Mouse (Mus musculus) limb, embryonic 10.5 days (tissue): ENCODE results near the gene Atp2a3. TPM values are rescaled to one million over a fixed set of nuclear protein-coding genes. Genes with fewer than 3 reads are reported as not detected.
A peak's percentile ranks its signal among the peaks of the same experiment; 100 is the strongest.

Experiments
- DNase-seq: peaks from one replicate; pipeline ENCODE4 v3.0.0-alpha.2; 2017; ENCODE audit warnings: low spot score
- H3K27ac ChIP-seq: fragments of 300-500 bp; sonication (generic); 2 replicates; pipeline ENCODE4 v1.5.1; 2016; ENCODE audit warnings: mild to moderate bottlenecking
- H3K27me3 ChIP-seq: fragments of 300-500 bp; sonication (generic); 2 replicates; pipeline ENCODE4 v1.6.1; 2016; ENCODE audit warnings: low read depth, mild to moderate bottlenecking; ENCODE audit not compliant: poor library complexity, severe bottlenecking
- H3K36me3 ChIP-seq: fragments of 300-500 bp; sonication (generic); 2 replicates; pipeline ENCODE4 v1.6.1; 2016; ENCODE audit warnings: mild to moderate bottlenecking, moderate library complexity
- H3K4me1 ChIP-seq: fragments of 300-500 bp; sonication (generic); 2 replicates; pipeline ENCODE4 v1.6.1; 2016
- H3K4me3 ChIP-seq: fragments of 300-500 bp; sonication (generic); 2 replicates; pipeline ENCODE4 v1.5.1; 2016; ENCODE audit warnings: mild to moderate bottlenecking, moderate library complexity
- H3K9me3 ChIP-seq: fragments of 300-500 bp; sonication (generic); replicated peaks from 2 replicates; pipeline ENCODE4 v1.6.1; 2016; ENCODE audit warnings: mild to moderate bottlenecking
- whole genome bisulfite sequencing: fragments of 180-500 bp; shearing (Covaris S2); methylation state at CpG from one replicate; pipeline ENCODE4 v1.1.7; 2016; 5-methylcytosine and 5-hydroxymethylcytosine counted together
- polyA plus RNA-seq: library from polyadenylated mRNA; unstranded; fragments of >200 nt; fragmentation: Nextera tagmentation; extraction: Ambion mirVana; gene quantifications from 2 replicates; pipeline ENCODE4 v1.2.1, GENCODE M21; 2016

Atp2a3 gene
- polyA plus RNA-seq, 1 experiment from 2014 or later: 1.0 TPM

DNA sequence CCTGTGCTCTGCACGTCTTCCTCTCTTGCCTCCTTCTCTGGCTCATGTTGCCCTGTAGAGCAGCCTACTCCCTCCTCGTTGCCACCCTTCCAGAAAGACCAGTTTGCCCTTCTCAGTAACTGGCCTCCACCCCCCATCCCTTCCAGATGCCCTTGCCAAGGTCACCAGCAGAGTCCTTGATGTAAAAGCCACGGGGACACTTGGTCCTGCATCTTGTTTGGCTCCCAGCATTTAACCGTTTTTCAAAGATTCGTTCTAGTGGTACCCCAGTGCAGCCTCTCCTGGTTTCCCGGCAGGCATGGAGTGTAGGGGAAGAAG lies 55.1 kb downstream of the Atp2a3 start:
- no peak overlapping the region for H3K27ac ChIP-seq
- no peaks in the 10 kb centered on the region for H3K9me3 ChIP-seq
- peaks cover 12% of the 10 kb centered on the region for H3K4me1 ChIP-seq
- H3K4me3 ChIP-seq: no peak overlapping the region
- WGBS: 77% methylated on average over 6 of the region's 6 CpGs
- DNase-seq: no peak
- H3K27me3 ChIP-seq: peaks cover 48% of the 10 kb centered on the region
- no peaks in the 10 kb centered on the region for H3K36me3 ChIP-seq

DNA sequence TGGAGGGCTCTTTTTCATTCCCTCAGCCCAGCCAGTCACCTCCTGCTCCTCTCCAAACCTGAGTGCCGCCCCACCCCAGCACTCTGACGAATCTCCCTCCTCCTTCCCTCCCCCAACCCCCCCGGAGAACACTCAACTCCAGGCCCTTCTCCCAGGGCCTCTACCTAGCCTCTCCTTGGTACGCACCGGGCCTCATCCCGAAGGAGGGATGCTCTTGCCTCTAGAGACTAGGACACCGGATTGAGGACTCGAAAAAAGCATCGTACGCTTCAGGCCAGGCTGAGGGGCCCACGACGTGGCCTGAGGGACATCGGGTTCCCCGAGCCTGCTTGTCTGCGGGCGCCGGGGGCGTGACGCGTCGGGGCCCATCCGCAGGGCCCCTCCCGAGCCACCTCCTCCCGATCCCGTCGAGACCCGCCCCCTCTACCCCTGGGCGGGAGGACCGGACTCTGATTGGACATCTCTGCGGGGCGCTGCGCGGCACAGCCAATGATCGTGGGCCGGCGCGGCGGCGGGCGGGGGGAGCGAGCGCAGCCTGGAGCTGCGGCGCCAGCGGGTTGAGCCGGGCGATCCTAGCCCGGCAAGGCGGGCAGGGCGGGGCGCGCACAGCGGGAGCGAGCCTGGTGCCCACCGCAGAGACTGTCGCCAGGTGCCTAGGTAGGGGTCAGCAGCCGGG lies 57.6 kb downstream of the Atp2a3 start, which contains the start of gene Camkk1:
TSS of gene Camkk1 (plus strand) at position 538 of the 676 bp plus-strand sequence.
- Histone ChIP-seq H3K4me3 (peak within 1 kb of the TSS; percentile 75), H3K4me1 (peaks cover 18% of the 10 kb centered on the region), H3K36me3 (no peaks in the 10 kb centered on the region), H3K27me3 (peaks cover 70% of the 10 kb centered on the region), H3K9me3 (no peaks in the 10 kb centered on the region), H3K27ac (peak within 1 kb of the TSS; percentile 72)
- under 1% methylated on average over 57 of the region's 57 CpGs for WGBS
- DNase-seq: peak; percentile 92

DNA sequence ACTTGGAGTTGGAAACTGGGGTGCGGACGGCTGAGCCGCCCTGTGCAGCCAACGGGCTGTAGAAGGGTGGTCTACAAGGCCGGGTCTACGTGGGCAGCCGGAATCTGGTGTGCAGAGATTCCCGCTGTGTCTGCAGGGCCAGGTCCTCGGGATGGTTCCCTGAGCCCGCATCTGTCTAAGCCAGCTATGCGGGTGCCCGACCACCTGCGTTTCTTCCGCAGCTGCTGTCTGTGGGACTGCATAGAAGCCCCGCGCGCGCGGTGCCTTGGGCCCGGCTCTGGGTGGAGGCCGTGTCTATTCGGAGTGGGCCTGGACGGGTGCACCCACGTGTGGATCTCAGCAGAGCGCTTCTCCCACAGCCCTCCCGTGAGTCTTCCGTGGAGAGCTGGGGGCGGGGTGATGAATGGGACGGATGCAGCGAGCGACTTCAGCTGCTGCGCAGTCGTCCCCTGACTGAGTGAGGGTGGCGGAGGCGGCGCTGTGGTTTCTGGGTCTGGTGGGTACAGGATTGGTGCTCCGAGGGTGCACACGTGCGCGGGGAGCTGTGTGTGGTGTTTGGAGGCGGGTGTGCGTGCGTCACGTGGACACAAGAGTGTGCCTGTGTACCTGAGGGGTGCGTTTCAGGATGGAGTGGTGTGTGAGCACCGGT lies 58.3 kb downstream of the Atp2a3 start:
- 2% methylated on average over 46 of the region's 46 CpGs for WGBS
- H3K4me1 ChIP-seq: peaks cover 23% of the 10 kb centered on the region
- no peak for DNase-seq
- peak overlapping the region; percentile 72 for H3K27ac ChIP-seq
- peaks cover 66% of the 10 kb centered on the region for H3K27me3 ChIP-seq
- no peaks in the 10 kb centered on the region for H3K36me3 ChIP-seq
- no peaks in the 10 kb centered on the region for H3K9me3 ChIP-seq
- peak overlapping the region; percentile 75 for H3K4me3 ChIP-seq

DNA sequence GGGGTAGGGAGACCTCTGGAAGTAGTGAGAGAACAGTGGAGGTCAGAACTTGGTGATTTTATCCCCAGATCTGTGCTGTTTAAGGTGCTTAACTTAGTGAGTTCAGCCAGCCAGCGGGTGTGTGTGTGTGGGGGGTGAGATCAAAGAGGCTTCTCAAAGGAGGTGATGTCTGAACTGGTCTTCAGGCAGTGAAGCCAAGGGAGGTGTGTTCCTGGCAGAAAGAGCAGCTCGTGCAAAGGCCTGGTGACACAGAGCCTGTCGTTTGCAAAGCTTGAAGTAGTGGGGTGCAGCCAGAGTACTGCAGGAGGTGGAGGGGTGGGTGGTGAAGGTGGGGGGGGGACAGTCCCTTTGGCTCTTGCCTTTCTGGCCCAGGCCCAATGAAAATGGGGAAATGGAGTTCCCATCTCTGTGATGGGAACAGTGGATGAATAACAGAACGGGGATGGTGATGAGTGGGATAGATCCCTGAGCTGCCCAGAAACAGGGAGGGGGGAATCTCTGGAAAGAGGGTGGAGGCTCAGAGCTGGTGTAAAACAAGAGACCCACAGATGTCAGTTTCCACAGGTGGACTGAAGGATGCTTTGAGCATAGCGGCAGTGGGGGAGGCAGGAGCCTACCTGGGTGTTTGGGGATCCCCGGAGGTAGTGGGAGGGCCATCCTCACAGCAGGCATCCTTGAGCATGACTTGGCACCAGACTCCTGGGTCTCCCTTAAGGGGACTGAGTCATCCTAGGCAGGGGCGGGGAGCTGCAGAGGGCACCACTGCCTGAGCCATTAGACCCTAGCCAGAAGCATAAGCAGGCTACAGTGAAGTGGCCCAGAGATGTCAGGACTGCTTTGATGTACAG lies 60.2 kb downstream of the Atp2a3 start:
- Histone ChIP-seq H3K4me3 (no peak overlapping the region), H3K27ac (no peak overlapping the region), H3K4me1 (peaks cover 30% of the 10 kb centered on the region), H3K27me3 (peaks cover 66% of the 10 kb centered on the region), H3K36me3 (no peaks in the 10 kb centered on the region), H3K9me3 (no peaks in the 10 kb centered on the region)
- WGBS: 52% methylated on average over 7 of the region's 7 CpGs
- no peak for DNase-seq

DNA sequence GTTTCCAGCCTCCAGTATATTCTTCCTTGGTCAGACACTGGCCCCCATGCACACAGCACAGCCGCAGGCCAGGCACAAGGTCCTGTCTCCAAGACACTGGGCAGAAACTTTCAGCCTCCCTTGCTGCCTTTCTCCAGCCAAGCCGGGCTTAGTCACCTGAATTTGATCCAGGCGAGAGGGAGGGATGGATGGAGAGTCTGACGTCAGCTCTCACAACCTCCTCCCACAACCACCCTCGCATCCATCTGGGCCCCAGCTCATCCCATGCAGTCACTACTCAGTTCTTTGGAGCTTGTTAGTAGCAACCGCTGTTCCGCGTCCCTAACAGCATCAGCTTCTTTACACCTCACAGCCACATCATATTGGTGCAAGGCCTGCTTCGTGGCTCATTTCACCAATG lies 62.1 kb downstream of the Atp2a3 start:
- no peak overlapping the region for H3K4me3 ChIP-seq
- H3K4me1 ChIP-seq: peaks cover 38% of the 10 kb centered on the region
- no peak for DNase-seq
- H3K9me3 ChIP-seq: no peaks in the 10 kb centered on the region
- H3K36me3 ChIP-seq: no peaks in the 10 kb centered on the region
- peaks cover 52% of the 10 kb centered on the region for H3K27me3 ChIP-seq
- no peak overlapping the region for H3K27ac ChIP-seq
- 47% methylated on average over 9 of the region's 9 CpGs for WGBS

DNA sequence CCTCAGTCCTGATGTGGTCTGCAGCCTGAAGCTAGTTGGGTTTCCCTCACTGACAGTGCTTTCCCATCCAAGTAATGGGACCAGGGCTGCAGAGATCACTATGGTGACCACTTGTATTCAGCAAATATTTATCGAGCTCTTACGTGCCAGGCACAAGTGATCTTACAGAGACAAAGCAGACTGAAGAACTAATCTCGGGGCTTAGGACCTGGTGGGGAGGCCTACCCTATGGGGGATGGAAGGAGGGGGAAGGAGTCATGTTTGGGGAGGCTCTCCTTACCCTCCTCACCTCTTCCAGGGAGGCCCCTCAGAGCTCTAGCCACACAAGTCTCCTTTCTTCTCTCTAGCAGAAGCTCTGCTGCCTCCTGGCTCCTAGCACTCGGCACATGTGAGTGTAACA lies 62.9 kb downstream of the Atp2a3 start:
- Histone ChIP-seq H3K27me3 (peaks cover 45% of the 10 kb centered on the region), H3K36me3 (no peaks in the 10 kb centered on the region), H3K9me3 (no peaks in the 10 kb centered on the region), H3K4me1 (peaks cover 37% of the 10 kb centered on the region), H3K27ac (no peak overlapping the region), H3K4me3 (no peak overlapping the region)
- no peak for DNase-seq
- WGBS: 79% methylated on average over 4 of the region's 4 CpGs

DNA sequence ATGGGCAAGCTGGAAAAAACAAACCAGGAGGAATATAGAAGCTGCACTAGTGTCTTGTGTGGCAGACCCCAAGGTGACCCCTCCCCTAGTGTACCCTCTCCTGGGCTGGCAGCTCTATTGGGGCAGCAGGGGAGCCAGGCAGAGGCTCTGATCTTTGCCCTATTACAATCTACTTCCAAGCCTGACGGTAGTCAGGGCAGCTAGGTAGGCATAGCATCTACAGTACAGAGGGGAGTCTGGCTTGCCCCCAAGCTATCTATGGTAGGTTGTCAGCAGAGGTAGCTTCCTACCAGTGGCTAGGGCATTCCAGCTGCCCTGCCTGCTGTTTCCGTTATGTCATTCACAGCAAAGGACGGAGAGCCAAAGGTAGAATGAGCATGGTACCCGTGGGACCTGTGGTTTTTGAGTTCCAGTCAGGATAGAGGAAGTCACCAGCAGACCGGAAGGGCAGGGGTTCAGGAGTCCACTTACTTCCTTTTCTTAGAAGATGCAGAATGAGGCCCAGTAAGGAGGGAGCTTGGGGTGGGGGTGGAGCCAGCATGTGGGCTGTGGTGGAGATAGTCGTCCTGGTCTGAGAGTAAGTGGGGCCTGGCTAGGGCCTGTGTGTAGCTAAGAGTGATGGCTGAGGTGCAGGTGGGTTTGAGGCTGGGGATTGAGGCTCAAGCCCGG lies 63.4 kb downstream of the Atp2a3 start:
- Histone ChIP-seq H3K27ac (no peak overlapping the region), H3K4me1 (peaks cover 31% of the 10 kb centered on the region), H3K27me3 (peaks cover 39% of the 10 kb centered on the region), H3K4me3 (no peak overlapping the region), H3K36me3 (no peaks in the 10 kb centered on the region), H3K9me3 (no peaks in the 10 kb centered on the region)
- DNase-seq: no peak
- 69% methylated on average over 7 of the region's 7 CpGs for WGBS

DNA sequence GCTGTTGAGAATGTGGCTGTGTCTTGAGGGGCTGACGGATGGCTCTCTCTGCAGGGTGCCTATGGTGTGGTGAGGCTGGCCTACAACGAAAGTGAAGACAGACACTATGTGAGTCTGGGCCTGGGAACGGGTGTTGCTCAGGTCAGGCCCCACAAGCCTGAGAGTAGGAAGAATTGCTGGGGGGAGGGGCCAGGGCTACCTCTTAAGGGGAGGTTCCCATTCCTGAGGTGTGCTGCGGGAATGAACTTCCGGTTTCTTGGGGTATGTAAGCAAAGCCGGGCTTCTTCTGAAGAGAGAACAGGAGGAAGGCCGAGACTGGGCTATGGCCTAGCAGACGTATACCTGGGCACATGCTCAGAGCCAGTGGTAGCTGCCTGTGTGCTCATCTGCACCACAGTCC lies 66.0 kb downstream of the Atp2a3 start:
- H3K36me3 ChIP-seq: no peaks in the 10 kb centered on the region
- no peak for DNase-seq
- peaks cover 38% of the 10 kb centered on the region for H3K4me1 ChIP-seq
- 51% methylated on average over 8 of the region's 8 CpGs for WGBS
- H3K4me3 ChIP-seq: no peak overlapping the region
- H3K27me3 ChIP-seq: peaks cover 13% of the 10 kb centered on the region
- H3K27ac ChIP-seq: 0 out of 2 replicates have a peak overlapping the region, but pooled peaks have one; percentile 5
- no peaks in the 10 kb centered on the region for H3K9me3 ChIP-seq

DNA sequence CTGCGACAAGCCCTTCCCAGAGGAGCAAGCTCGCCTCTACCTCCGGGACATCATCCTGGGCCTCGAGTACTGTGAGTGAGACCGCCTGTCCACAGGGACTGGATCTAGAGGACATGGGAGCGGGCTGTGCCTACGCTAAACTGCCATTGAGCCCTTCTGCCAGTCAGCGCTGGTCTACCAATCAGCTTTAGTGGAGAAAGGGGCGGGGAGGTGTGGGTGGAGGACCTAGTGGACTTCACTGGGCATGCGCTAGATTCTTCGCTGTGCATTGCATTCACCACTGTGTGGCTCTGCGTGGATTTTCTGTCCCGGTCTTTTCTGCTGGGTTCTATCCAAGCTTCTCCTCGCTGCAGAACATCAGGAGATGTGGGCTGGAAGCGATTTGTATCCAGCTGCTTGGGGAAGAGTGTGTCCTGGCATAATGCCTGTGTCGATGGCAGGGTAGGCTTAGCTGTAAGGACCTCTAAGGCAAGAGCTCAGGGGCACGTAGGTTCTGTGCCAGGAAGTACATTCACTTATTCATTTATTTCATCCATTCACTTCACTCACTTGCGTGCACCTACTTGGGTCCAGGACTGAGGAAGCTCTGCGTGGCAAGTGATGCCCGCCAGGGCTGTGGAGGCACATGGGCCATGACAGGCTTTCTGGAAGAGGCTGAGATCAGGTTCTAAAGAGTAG lies 70.0 kb downstream of the Atp2a3 start:
- Histone ChIP-seq H3K27me3 (no peaks in the 10 kb centered on the region), H3K36me3 (no peaks in the 10 kb centered on the region), H3K9me3 (no peaks in the 10 kb centered on the region), H3K4me1 (peaks cover 19% of the 10 kb centered on the region), H3K4me3 (peak overlapping the region; percentile 47), H3K27ac (peak overlapping the region; percentile 73)
- peak; percentile 80 for DNase-seq
- WGBS: 29% methylated on average over 20 of the region's 20 CpGs

DNA sequence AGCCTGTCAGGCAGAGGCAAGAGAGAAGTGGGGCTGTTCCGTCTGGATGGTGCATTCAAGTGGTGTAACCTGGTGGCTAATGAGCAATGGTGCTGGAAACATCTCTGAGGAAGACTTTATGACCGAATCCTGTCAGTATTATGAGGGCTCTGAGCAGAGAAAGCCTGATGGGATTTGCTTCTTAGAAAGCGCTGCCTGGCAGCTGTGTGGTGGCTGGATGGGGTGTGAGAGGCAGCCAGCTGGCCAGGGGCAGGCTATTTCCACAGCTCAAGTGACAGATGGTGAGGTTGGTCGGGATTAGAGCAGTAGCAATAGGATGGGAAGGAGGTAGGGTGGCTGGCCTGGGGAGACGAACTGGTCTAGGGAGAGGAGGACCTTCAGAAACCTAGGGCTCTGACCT lies 70.6 kb downstream of the Atp2a3 start:
- WGBS: 54% methylated on average over 5 of the region's 5 CpGs
- Histone ChIP-seq H3K4me1 (peaks cover 19% of the 10 kb centered on the region), H3K9me3 (no peaks in the 10 kb centered on the region), H3K27ac (peak overlapping the region; percentile 73; the same call in 1 of the 2 replicates), H3K36me3 (no peaks in the 10 kb centered on the region), H3K4me3 (peak overlapping the region; percentile 47; the same call in 1 of the 2 replicates), H3K27me3 (no peaks in the 10 kb centered on the region)
- DNase-seq: no peak

DNA sequence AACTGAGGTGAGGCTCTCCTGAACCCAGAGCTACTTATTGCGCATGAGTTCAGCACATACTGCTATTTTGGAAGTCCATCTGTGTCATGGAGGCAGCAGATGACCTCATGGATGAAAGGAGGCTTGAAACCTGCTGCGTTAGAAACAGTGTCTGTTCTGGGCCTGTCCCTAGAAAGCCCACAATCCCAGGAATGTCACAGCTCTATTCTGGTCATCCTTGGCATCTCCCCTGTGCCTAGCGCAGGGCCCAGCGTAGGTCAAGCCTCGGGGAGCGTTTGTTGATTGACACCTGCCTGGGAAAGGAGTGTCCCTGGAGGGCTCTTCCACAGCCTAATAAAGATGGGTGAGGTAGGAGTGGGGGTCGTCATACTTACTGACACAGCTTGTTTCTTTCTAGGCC lies 75.1 kb downstream of the Atp2a3 start:
- H3K4me1 ChIP-seq: peaks cover 6% of the 10 kb centered on the region
- DNase-seq: no peak
- no peaks in the 10 kb centered on the region for H3K27me3 ChIP-seq
- WGBS: 85% methylated on average over 7 of the region's 7 CpGs
- H3K36me3 ChIP-seq: no peaks in the 10 kb centered on the region
- no peak overlapping the region for H3K4me3 ChIP-seq
- H3K9me3 ChIP-seq: no peaks in the 10 kb centered on the region
- H3K27ac ChIP-seq: no peak overlapping the region

DNA sequence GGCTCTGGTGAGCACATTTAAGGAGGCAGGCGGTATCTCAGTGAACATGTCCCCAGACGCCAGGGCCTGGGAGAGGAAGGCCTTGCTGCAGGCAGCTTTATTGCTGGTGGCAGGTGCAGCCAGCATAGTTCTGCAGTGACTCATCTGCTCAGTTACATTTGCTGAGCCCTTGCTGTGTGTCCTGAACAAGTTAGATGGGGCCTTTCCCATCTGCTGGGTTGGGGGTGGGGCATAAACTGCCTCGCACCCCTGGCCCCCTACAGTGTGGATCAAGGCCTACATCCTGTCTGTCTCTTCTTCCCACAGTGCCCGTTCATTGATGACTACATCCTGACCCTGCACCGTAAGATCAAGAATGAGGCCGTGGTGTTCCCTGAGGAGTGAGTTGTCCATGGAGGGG lies 75.9 kb downstream of the Atp2a3 start:
- no peaks in the 10 kb centered on the region for H3K9me3 ChIP-seq
- H3K27ac ChIP-seq: no peak overlapping the region
- WGBS: 65% methylated on average over 6 of the region's 6 CpGs
- no peak for DNase-seq
- no peaks in the 10 kb centered on the region for H3K4me1 ChIP-seq
- H3K4me3 ChIP-seq: no peak overlapping the region
- H3K36me3 ChIP-seq: no peaks in the 10 kb centered on the region
- H3K27me3 ChIP-seq: no peaks in the 10 kb centered on the region
